Mouse (Mus musculus): ENCODE measurements around the gene Polr3a. TPM values are rescaled to one million over a fixed set of nuclear protein-coding genes. Genes with fewer than 3 reads are reported as not detected.
A peak's percentile ranks its signal among the peaks of the same experiment; 100 is the strongest.

The Polr3a gene
- polyA plus RNA-seq, 1 experiment from 2014 or later = 20.1 TPM

DNA sequence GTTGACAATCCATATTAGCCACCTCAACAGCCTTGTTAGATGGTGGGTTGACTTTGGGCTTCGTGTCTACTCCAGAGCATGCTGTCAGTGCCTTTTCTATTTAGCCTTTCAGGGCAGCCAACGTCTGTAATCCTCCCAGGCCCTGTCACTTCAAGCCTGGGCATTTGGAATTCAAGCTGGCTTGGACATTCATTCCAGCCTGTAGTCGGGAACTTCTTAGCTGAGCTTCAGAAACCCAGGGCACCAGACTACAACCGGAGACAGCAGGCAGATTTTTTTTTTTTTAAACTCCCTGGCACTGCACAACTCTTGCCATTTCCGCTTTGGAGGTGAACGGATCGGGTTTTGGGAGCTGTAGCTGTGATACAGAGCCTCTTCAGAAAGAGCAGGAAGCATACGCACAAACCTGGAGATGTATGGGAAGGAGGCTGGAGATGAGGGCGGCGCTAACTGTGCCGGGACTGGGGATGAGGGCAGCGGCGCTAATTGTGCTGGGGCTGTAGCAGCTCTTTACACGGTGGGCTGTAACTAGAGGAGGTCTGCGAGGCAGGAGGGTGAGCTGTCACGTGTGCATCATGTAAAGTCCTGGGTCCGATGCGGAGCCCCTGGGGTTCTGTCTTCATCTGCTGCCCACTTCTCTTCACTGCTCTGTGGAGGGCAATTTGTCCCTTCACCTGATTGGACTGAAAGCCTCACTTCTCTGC is 21.4 kb upstream of the Polr3a start:
- Histone ChIP-seq H3K36me3 (no peaks in the 10 kb centered on the region), H3K27me3 (no peaks in the 10 kb centered on the region), H3K4me3 (peak overlapping the region; percentile 17), H3K27ac (no peak overlapping the region), H3K9ac (no peak overlapping the region), H3K4me2 (replicated peaks) (peak overlapping the region; percentile 58), H3K4me1 (peaks cover 25% of the 10 kb centered on the region), H3K9me3 (peaks cover 5% of the 10 kb centered on the region; the same call in 1 of the 2 replicates)
- 0 out of 2 replicates have a peak, but pooled peaks have one; percentile 54 for ATAC-seq (ENCODE audit: low FRiP score, low read depth)
- 25% methylated on average over 18 of the region's 18 CpGs for WGBS

GRCm38 (mm10) chr14:24507452-24508069 is 20.7 kb upstream of the Polr3a start:
- peaks cover 5% of the 10 kb centered on the region; the same call in 1 of the 2 replicates for H3K9me3 ChIP-seq
- H3K9ac ChIP-seq = no peak overlapping the region
- no peak for ATAC-seq (ENCODE audit: low FRiP score, low read depth)
- 33% methylated on average over 14 of the region's 14 CpGs for WGBS
- H3K27me3 ChIP-seq = no peaks in the 10 kb centered on the region
- no peaks in the 10 kb centered on the region for H3K36me3 ChIP-seq
- H3K4me3 ChIP-seq = no peak overlapping the region
- peak overlapping the region; percentile 58 for H3K4me2 ChIP-seq (replicated peaks)
- H3K4me1 ChIP-seq = peaks cover 25% of the 10 kb centered on the region
- no peak overlapping the region for H3K27ac ChIP-seq

- Histone ChIP-seq H3K4me2 (replicated peaks) (no peak overlapping the region), H3K9ac (no peak overlapping the region), H3K9me3 (no peaks in the 10 kb centered on the region), H3K27ac (peak overlapping the region; percentile 63; the same call in 1 of the 2 replicates), H3K4me1 (peaks cover 14% of the 10 kb centered on the region), H3K27me3 (no peaks in the 10 kb centered on the region), H3K4me3 (no peak overlapping the region), H3K36me3 (peaks cover 34% of the 10 kb centered on the region)
- no peak for ATAC-seq (ENCODE audit: low FRiP score, low read depth)
- 72% methylated on average over 4 of the region's 4 CpGs for WGBS
Observed at GRCm38 (mm10) chr14:24501256-24501655, 14.4 kb upstream of the Polr3a start.

DNA sequence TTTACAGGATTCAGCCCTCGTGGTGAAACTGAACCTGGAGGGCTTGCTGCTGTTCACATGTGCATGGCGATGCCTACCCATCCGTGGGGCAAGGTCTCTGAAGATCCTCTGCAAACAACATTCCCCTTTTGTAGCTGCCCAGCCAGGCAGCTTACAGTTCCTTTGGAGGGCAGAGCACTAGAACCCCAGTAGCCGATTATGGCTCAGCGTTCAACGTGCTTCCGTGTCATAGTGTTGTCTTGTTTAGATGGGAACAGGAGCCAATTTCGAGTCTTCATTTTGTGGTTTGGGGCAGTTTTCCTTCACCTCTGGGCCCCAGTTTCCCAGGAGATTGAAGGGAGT is 14.0 kb upstream of the Polr3a start:
- Histone ChIP-seq H3K27ac (peak overlapping the region; percentile 63; the same call in 1 of the 2 replicates), H3K9ac (peak overlapping the region; percentile 65), H3K9me3 (no peaks in the 10 kb centered on the region), H3K27me3 (no peaks in the 10 kb centered on the region), H3K4me1 (peaks cover 16% of the 10 kb centered on the region), H3K4me2 (replicated peaks) (peak overlapping the region; percentile 52), H3K36me3 (peaks cover 38% of the 10 kb centered on the region), H3K4me3 (no peak overlapping the region; the same call in 1 of the 2 replicates)
- WGBS = 17% methylated on average over 8 of the region's 8 CpGs
- peak; percentile 41; the same call in 1 of the 2 replicates for ATAC-seq (ENCODE audit: low FRiP score, low read depth)

GRCm38 (mm10) chr14:24500091-24500844 is 13.4 kb upstream of the Polr3a start:
- peak overlapping the region; percentile 63 for H3K27ac ChIP-seq
- H3K36me3 ChIP-seq = peaks cover 44% of the 10 kb centered on the region
- H3K4me3 ChIP-seq = no peak overlapping the region; the same call in 1 of the 2 replicates
- H3K27me3 ChIP-seq = no peaks in the 10 kb centered on the region
- H3K9ac ChIP-seq = peak overlapping the region; percentile 65
- WGBS = 14% methylated on average over 18 of the region's 18 CpGs
- no peaks in the 10 kb centered on the region for H3K9me3 ChIP-seq
- peak overlapping the region; percentile 52 for H3K4me2 ChIP-seq (replicated peaks)
- peak; percentile 51; the same call in 1 of the 2 replicates for ATAC-seq (ENCODE audit: low FRiP score, low read depth)
- peaks cover 16% of the 10 kb centered on the region for H3K4me1 ChIP-seq

DNA sequence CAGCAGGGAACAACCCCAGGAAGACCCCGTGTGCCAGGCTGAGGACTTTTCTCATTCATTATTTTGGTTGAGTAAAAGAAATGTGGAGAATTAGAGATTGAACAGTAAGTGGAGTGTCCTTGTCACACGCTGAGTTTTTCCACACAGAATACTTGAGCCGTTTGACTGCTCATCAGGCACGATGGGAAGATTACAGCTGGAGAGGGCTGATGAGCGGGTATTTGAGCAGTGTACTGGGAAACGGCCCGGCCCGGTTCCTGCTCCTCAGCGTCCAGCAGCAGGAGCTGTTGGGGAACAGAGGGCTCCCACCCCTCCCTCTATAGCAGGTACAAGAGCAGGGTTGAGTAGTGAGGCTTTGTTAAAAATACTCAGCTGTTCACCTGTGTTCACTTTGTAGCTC is 12.6 kb upstream of the Polr3a start:
- Histone ChIP-seq H3K9ac (peak overlapping the region; percentile 31; the same call in 1 of the 2 replicates), H3K27me3 (no peaks in the 10 kb centered on the region), H3K9me3 (no peaks in the 10 kb centered on the region), H3K27ac (peak overlapping the region; percentile 55; the same call in 1 of the 2 replicates), H3K4me2 (replicated peaks) (no peak overlapping the region), H3K36me3 (peaks cover 52% of the 10 kb centered on the region), H3K4me1 (peaks cover 23% of the 10 kb centered on the region), H3K4me3 (no peak overlapping the region)
- 0 out of 2 replicates have a peak, but pooled peaks have one; percentile 3 for ATAC-seq (ENCODE audit: low FRiP score, low read depth)
- 38% methylated on average over 9 of the region's 9 CpGs for WGBS

GRCm38 (mm10) chr14:24498561-24499255 is 11.8 kb upstream of the Polr3a start:
- H3K27me3 ChIP-seq = no peaks in the 10 kb centered on the region
- H3K9me3 ChIP-seq = no peaks in the 10 kb centered on the region
- peaks cover 31% of the 10 kb centered on the region for H3K4me1 ChIP-seq
- WGBS = 59% methylated on average over 5 of the region's 5 CpGs
- no peak overlapping the region for H3K4me2 ChIP-seq (replicated peaks)
- ATAC-seq (ENCODE audit: low FRiP score, low read depth) = no peak
- no peak overlapping the region for H3K9ac ChIP-seq
- H3K27ac ChIP-seq = no peak overlapping the region
- no peak overlapping the region for H3K4me3 ChIP-seq
- H3K36me3 ChIP-seq = peaks cover 60% of the 10 kb centered on the region

- Histone ChIP-seq H3K27me3 (no peaks in the 10 kb centered on the region), H3K36me3 (peaks cover 72% of the 10 kb centered on the region), H3K9me3 (no peaks in the 10 kb centered on the region), H3K4me2 (replicated peaks) (no peak overlapping the region), H3K4me3 (no peak overlapping the region), H3K4me1 (peaks cover 43% of the 10 kb centered on the region), H3K9ac (no peak overlapping the region), H3K27ac (no peak overlapping the region)
- WGBS = 90% methylated on average over 1 of the region's 1 CpGs
- no peak for ATAC-seq (ENCODE audit: low FRiP score, low read depth)
Observed at GRCm38 (mm10) chr14:24497443-24497842, 10.6 kb upstream of the Polr3a start.

GRCm38 (mm10) chr14:24496507-24496906 is 9.6 kb upstream of the Polr3a start:
- Histone ChIP-seq H3K27ac (no peak overlapping the region; the same call in 1 of the 2 replicates), H3K36me3 (peaks cover 77% of the 10 kb centered on the region), H3K4me2 (replicated peaks) (no peak overlapping the region), H3K27me3 (no peaks in the 10 kb centered on the region), H3K4me3 (no peak overlapping the region), H3K9me3 (no peaks in the 10 kb centered on the region), H3K4me1 (peaks cover 53% of the 10 kb centered on the region), H3K9ac (no peak overlapping the region; the same call in 1 of the 2 replicates)
- WGBS = 89% methylated on average over 1 of the region's 1 CpGs
- no peak for ATAC-seq (ENCODE audit: low FRiP score, low read depth)

- H3K27me3 ChIP-seq = no peaks in the 10 kb centered on the region
- H3K4me3 ChIP-seq = no peak overlapping the region
- WGBS = 88% methylated on average over 9 of the region's 9 CpGs
- H3K27ac ChIP-seq = no peak overlapping the region
- ATAC-seq (ENCODE audit: low FRiP score, low read depth) = no peak
- H3K4me1 ChIP-seq = peaks cover 42% of the 10 kb centered on the region
- peak overlapping the region; percentile 36; the same call in 1 of the 2 replicates for H3K9ac ChIP-seq
- H3K36me3 ChIP-seq = peaks cover 63% of the 10 kb centered on the region
- no peaks in the 10 kb centered on the region for H3K9me3 ChIP-seq
- peak overlapping the region; percentile 92 for H3K4me2 ChIP-seq (replicated peaks)
Observed at GRCm38 (mm10) chr14:24493256-24493655, 6.4 kb upstream of the Polr3a start.

DNA sequence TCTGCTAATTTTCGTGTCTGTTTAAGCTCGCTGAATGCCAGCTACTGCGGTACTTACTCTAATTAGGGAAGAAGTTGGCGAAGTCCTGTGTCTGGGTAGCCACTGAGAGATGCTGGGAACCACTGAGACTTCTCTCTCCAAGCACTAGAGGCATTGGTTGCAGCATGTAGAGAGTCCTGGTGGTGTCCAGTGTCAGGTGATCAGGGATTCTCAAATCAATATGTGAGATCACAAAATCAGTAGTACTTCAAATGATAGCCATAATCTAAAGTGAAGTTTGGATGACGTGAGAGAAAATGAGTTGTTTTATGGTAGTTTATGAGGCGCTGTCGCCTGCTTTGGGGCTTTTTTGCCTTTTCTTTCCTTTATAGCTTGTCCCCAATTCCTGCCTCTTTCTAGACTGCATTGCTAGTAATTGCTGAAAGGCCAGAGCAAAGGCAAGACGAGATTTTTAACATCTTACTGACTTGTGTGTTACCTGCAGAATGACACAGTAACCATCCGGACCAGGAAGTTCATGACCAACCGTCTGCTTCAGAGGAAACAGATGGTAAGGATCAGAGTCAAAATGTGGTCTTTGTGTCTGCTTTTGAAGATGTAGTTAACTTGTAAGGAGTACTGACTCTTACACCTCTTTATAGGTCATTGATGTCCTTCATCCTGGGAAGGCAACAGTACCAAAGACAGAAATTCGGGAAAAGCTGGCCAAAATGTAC is 4.6 kb upstream of the Polr3a start:
- H3K4me2 ChIP-seq (replicated peaks) = peak overlapping the region; percentile 92
- H3K4me3 ChIP-seq = peak overlapping the region; percentile 92
- peaks cover 45% of the 10 kb centered on the region for H3K36me3 ChIP-seq
- peak overlapping the region; percentile 98 for H3K9ac ChIP-seq
- WGBS = 4% methylated on average over 11 of the region's 11 CpGs
- no peaks in the 10 kb centered on the region for H3K9me3 ChIP-seq
- H3K27me3 ChIP-seq = no peaks in the 10 kb centered on the region
- peak overlapping the region; percentile 90 for H3K27ac ChIP-seq
- ATAC-seq (ENCODE audit: low FRiP score, low read depth) = no peak
- H3K4me1 ChIP-seq = peaks cover 42% of the 10 kb centered on the region
